Mouse (Mus musculus): ENCODE results near the gene Car5b.

The Car5b gene

DNA sequence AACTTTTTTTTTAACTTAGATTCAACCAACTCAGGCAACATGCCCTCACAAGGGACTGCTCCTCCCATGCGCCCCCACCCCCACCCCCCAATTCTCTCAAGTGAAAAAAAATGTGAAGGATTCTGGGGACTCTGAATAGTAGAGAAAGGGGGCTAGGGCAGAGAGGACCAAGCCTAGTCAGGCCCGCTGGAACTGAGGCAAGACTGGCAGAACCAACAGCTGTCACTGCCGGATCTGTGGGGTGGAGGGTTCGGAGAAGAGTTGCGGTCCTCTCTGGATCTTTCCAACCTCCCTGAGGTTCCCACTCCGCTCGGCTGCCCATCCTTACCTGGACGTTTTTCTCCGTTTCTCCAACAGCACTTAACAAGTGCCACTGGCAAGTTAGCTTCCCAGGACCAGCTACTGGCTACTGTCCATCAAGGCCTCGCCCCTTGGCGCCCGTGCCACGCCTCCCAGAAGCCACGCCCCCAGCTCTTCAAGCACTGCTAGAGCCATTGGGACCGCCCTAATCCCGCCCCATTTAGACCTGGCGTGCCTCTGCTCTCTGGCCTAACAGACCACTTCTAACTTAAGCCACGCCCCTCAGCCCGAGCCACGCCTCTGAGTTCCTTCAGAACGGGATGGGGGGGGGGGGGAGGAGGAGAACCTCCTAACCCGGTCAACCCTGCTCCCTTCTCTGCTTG is at the start of gene Car5b:
Gene Car5b (minus strand): TSS at position 391 of the 683 bp plus-strand sequence.
- in situ Hi-C loops (cut with MboI; ENCODE audit: low pct_unique_long_range_greater_than_20kb in 1 of 2, low sequenced_read_pairs in 2 of 2, unreplicated experiment in 1 of 2) = no loop called here

GRCm38 (mm10) chrX:164076040-164076775 is 48.4 kb upstream of the Car5b start, which contains the start of gene Siah1b:
Gene Siah1b, minus strand, starts transcription at chrX:164076493.
- in situ Hi-C loops (cut with MboI; ENCODE audit: low pct_unique_long_range_greater_than_20kb in 1 of 2, low sequenced_read_pairs in 2 of 2, unreplicated experiment in 1 of 2) = loop anchor here in 1 of 2 experiments (25.0 kb wide), 1 partner anchor 361 kb away; the partner anchor contains the start of gene Asb11

GRCm38 (mm10) chrX:164068968-164069367 is 41.2 kb upstream of the Car5b start:
- in situ Hi-C loops (cut with MboI; ENCODE audit: low pct_unique_long_range_greater_than_20kb in 1 of 2, low sequenced_read_pairs in 2 of 2, unreplicated experiment in 1 of 2) = no loop called here

- in situ Hi-C loops (cut with MboI; ENCODE audit: low pct_unique_long_range_greater_than_20kb in 1 of 2, low sequenced_read_pairs in 2 of 2, unreplicated experiment in 1 of 2) = no loop called here
These were observed 38.4 kb upstream of the Car5b start for GRCm38 (mm10) chrX:164066185-164066584.

DNA sequence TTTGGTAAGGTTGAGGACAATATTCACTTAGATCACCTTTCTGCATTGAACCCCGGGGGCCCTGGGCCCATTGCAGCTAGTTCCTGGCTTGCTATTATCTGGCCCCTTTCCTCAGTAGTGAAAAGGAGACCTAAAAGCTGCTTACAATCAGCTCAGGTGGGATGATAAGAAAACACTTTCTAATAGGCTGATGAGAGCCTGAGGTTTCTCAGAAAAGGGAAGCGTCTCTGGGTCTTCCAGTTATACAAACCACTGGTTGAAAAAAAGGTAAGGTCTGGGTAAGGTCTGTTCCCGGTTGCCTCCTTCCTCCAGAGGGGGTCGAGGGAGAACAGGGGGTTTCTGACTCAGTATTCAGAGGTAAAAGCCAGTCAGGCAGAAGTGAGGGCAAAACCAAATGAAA is 31.3 kb upstream of the Car5b start:
- in situ Hi-C loops (cut with MboI; ENCODE audit: low pct_unique_long_range_greater_than_20kb in 1 of 2, low sequenced_read_pairs in 2 of 2, unreplicated experiment in 1 of 2) = no loop called here

DNA sequence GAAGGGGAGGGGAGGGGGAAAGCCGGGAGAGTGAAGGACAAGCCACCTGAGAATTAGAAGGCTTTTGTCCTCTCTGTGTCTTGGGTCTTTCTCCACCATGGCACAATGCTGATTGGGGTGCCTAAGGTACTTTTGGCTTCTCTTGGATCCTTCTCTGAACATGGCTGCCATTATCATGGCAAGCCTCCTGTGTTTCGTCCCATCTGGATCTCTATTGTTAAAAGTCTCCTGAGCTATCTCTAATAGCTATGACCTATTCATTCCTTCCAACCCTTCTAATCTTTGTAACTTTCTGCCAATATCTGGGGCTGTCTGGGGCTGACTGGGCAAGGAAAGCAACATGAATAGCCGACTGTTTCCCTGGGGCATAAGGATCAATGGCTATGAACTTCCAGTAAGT is 30.7 kb upstream of the Car5b start:
- in situ Hi-C loops (cut with MboI; ENCODE audit: low pct_unique_long_range_greater_than_20kb in 1 of 2, low sequenced_read_pairs in 2 of 2, unreplicated experiment in 1 of 2) = no loop called here

DNA sequence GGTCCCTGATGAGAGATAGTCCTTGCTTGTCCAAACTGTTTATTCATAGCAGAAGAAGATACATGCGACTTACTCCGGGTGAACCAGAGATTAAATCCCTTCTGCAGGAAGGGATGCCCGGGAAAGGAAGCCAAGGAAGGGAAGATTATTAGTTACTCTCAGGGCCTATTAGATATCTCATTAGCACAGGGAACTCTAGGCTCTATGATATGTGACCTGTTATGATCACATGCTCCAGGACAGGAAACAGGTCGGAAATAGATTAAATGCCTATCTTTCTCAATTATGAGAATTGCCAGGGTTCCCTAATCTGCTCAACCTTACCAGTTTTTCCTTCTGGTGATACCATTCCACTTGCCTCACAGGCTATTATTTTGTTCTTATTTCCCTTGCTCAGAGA is 27.9 kb upstream of the Car5b start:
- in situ Hi-C loops (cut with MboI; ENCODE audit: low pct_unique_long_range_greater_than_20kb in 1 of 2, low sequenced_read_pairs in 2 of 2, unreplicated experiment in 1 of 2) = no loop called here

- in situ Hi-C loops (cut with MboI; ENCODE audit: low pct_unique_long_range_greater_than_20kb in 1 of 2, low sequenced_read_pairs in 2 of 2, unreplicated experiment in 1 of 2) = no loop called here
These were observed 18.9 kb upstream of the Car5b start for GRCm38 (mm10) chrX:164046736-164047135.

- in situ Hi-C loops (cut with MboI; ENCODE audit: low pct_unique_long_range_greater_than_20kb in 1 of 2, low sequenced_read_pairs in 2 of 2, unreplicated experiment in 1 of 2) = no loop called here
These were observed 14.3 kb upstream of the Car5b start for GRCm38 (mm10) chrX:164042069-164042468.

DNA sequence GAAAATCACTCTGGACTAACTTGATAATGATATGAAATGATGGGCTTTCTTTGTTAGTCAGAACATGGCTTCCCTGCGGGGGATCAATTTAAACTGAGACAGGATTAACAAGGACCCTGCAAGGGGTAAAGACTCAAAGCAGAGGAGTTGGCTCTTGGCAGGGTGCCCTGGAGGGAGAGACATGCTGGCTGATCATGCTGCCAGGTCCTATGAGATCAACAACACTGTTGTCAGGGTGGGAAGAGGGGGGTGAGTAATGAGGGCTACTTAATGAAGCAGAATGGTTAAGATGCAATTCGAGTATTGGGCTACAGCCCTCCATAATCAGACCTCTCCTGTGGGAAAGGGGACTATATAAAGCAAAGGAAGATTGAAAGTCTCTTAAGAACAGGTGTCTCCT is 11.1 kb upstream of the Car5b start:
- in situ Hi-C loops (cut with MboI; ENCODE audit: low pct_unique_long_range_greater_than_20kb in 1 of 2, low sequenced_read_pairs in 2 of 2, unreplicated experiment in 1 of 2) = no loop called here

- in situ Hi-C loops (cut with MboI; ENCODE audit: low pct_unique_long_range_greater_than_20kb in 1 of 2, low sequenced_read_pairs in 2 of 2, unreplicated experiment in 1 of 2) = no loop called here
These were observed 8.1 kb upstream of the Car5b start for GRCm38 (mm10) chrX:164035931-164036330.

DNA sequence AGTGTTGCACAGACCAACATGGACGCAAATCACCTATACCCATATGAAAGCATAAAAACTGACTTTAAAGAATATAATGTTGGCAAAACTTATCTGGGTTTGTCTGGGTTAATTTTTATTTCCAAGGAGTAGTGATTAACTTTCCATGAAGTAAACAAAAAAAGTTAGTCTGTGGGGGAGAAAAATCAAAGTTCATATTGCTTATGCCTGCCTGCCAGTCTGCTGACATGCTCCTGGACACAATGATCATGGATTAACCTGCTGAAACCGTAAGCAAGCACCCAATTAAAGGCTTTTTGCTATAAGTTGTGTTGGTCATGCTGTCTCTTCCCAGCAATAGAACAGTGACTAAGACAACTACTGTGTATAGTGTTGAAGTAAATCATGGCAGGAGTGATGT is 7.6 kb upstream of the Car5b start:
- in situ Hi-C loops (cut with MboI; ENCODE audit: low pct_unique_long_range_greater_than_20kb in 1 of 2, low sequenced_read_pairs in 2 of 2, unreplicated experiment in 1 of 2) = no loop called here

DNA sequence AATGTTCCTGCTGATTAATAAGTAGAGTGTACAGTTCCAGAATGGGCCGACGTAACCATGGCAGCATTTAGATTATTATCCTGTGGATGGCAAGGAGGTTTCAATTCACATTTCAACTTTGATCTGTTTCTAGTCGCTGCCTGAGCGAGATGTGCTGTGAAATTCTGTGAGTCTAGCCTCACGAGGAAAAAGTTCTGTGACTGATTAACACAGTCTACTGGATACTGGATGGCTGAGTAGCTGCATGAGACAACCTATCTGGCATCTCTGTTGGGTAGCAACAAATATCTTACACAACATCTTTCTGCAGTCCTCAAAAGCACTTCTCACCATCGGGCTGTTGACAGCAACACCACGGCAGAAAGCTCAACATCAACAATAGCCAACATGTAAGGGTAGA is 4.7 kb upstream of the Car5b start:
- in situ Hi-C loops (cut with MboI; ENCODE audit: low pct_unique_long_range_greater_than_20kb in 1 of 2, low sequenced_read_pairs in 2 of 2, unreplicated experiment in 1 of 2) = no loop called here

- in situ Hi-C loops (cut with MboI; ENCODE audit: low pct_unique_long_range_greater_than_20kb in 1 of 2, low sequenced_read_pairs in 2 of 2, unreplicated experiment in 1 of 2) = no loop called here
These were observed 12.2 kb downstream of the Car5b start for GRCm38 (mm10) chrX:164015636-164016035.

DNA sequence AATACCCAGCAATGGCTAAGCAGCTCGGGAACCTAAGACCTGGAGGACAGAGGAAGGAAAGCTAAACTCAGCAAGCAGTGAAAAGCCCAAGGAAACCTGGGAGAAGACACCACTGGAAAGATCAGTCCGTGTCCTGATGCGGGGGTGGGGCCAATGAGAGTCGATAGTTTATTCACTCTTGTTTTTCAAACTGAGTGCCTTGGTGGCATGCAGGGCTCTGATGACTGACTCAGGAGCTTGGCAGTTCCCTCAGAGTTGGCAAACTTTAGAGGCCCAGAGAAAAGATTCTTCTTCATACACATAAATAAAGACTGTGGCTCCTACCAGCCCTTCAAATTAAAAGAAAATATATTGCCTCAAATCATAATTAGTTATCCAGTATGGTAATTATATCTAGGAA is 12.8 kb downstream of the Car5b start:
- in situ Hi-C loops (cut with MboI; ENCODE audit: low pct_unique_long_range_greater_than_20kb in 1 of 2, low sequenced_read_pairs in 2 of 2, unreplicated experiment in 1 of 2) = no loop called here

GRCm38 (mm10) chrX:164013318-164013717 is 14.5 kb downstream of the Car5b start:
- in situ Hi-C loops (cut with MboI; ENCODE audit: low pct_unique_long_range_greater_than_20kb in 1 of 2, low sequenced_read_pairs in 2 of 2, unreplicated experiment in 1 of 2) = no loop called here

DNA sequence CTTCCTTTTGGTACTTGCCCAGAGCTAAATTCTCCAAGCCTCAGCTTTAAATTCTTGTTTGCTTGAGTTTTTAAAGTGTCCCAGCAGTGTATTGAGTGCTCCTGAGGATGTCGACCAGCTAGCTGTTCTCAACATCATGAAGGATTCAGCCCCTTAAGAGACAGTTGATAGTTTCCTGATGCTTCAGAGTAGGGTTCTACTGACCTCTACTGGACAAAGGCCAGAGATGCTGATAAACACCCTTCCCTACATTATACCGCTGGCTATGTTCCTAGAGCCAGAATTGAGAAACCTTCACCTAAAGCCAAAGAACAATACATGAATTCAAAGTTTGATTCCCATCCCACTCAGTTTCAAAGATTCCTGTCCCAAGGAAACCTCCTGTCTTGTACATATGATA is 23.0 kb downstream of the Car5b start:
- in situ Hi-C loops (cut with MboI; ENCODE audit: low pct_unique_long_range_greater_than_20kb in 1 of 2, low sequenced_read_pairs in 2 of 2, unreplicated experiment in 1 of 2) = no loop called here

- in situ Hi-C loops (cut with MboI; ENCODE audit: low pct_unique_long_range_greater_than_20kb in 1 of 2, low sequenced_read_pairs in 2 of 2, unreplicated experiment in 1 of 2) = no loop called here
These were observed 27.9 kb downstream of the Car5b start for GRCm38 (mm10) chrX:163999848-164000247.

DNA sequence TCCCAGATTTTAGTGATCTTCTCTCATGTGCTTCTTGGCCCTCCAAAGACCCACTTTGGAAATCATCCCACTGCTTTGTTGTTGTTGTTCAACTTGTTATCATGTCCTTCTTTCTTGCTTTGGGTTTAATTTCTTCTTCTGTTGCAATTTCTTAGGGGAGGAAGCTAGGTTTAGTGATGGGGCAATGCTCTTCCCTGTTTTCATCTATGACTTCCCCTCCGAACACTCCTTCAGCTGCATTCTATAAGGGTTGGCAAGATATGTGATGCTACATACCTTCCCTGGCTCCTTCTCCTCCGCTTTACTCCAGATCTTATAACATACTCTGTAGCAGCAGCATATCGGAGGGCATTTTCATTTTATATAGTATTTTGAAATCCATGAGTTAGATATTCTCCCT is 31.0 kb downstream of the Car5b start:
- in situ Hi-C loops (cut with MboI; ENCODE audit: low pct_unique_long_range_greater_than_20kb in 1 of 2, low sequenced_read_pairs in 2 of 2, unreplicated experiment in 1 of 2) = no loop called here

All from mouse embryonic stem cell (cell line).